Mouse (Mus musculus): ENCODE results near the gene Cers5.

DNA sequence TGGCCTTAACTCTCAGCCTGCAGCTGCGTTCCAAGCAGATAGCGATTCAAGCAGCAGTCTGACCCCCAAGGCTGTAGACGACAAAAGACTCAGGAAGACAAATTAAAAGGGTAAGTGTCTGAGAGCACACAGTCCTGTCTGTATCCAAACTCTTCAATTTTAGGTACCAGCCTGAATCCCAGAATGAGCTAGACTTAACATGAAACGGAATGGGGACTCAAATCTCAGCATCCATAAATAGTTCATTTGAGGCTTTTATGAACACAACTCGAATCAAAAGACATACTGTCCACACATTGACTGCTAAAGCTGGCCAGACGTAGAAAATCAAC, 46.4 kb upstream of the Cers5 start:
- no peak for TF ChIP-seq POLR2A (IDR thresholded peaks at IDR 0.05; ENCODE audit: borderline replicate concordance, extremely low read depth, low read depth, low read length)
- TF ChIP-seq CTCF (IDR thresholded peaks at IDR 0.05; ENCODE audit: insufficient read depth, low read length), result no peak
